Mouse (Mus musculus) left cerebral cortex, adult 8-10 months (tissue): ENCODE measurements at regions not wholly inside any gene's neighbourhood (a gene's known extent, or its start where the extent isn't known, plus 50 kb on each side); places are given as distances from the start of the nearest gene placed in this dataset.

Source experiments
- DNase-seq, 2 experiments: peaks; one replicate each; pipeline ENCODE4 v3.0.0; 2022; ENCODE audit warnings: low spot score in 2 of 2

GRCm38 (mm10) chr2:105454353-105454752 lies 55.2 kb upstream of the Rcn1 start:
- DNase-seq = no peak

GRCm38 (mm10) chr2:105454836-105455235 lies 55.7 kb upstream of the Rcn1 start:
- DNase-seq = no peak

- DNase-seq = no peak
These were observed 59.5 kb upstream of the Rcn1 start for GRCm38 (mm10) chr2:105458643-105459042.

GRCm38 (mm10) chr2:105459512-105459911 lies 60.4 kb upstream of the Rcn1 start:
- no peak for DNase-seq

- DNase-seq = no peak
These were observed 66.5 kb upstream of the Rcn1 start for GRCm38 (mm10) chr2:105465630-105466029.

- peak in 1 of 2 experiments; percentile 27 for DNase-seq
These were observed 69.8 kb upstream of the Rcn1 start for GRCm38 (mm10) chr2:105468930-105469329.

GRCm38 (mm10) chr2:105476028-105476677 lies 77.0 kb upstream of the Rcn1 start:
- DNase-seq = no peak

- DNase-seq = no peak
These were observed 83.0 kb upstream of the Rcn1 start for GRCm38 (mm10) chr2:105481990-105482592.

GRCm38 (mm10) chr2:105484496-105484895 lies 85.4 kb upstream of the Rcn1 start:
- no peak for DNase-seq

GRCm38 (mm10) chr2:105485286-105485685 lies 86.2 kb upstream of the Rcn1 start:
- DNase-seq = no peak

GRCm38 (mm10) chr2:105495796-105496195 lies 96.7 kb upstream of the Rcn1 start:
- DNase-seq = no peak

- no peak for DNase-seq
These were observed 105.1 kb upstream of the Rcn1 start for GRCm38 (mm10) chr2:105504197-105504596.

- DNase-seq = no peak
These were observed 106.4 kb upstream of the Rcn1 start for GRCm38 (mm10) chr2:105505554-105505953.

GRCm38 (mm10) chr2:105507160-105507559 lies 108.0 kb upstream of the Rcn1 start:
- DNase-seq = no peak

GRCm38 (mm10) chr2:105510816-105511215 lies 111.7 kb upstream of the Rcn1 start:
- DNase-seq = no peak

GRCm38 (mm10) chr2:105511690-105512089 lies 112.6 kb upstream of the Rcn1 start:
- no peak for DNase-seq

- DNase-seq = no peak
These were observed 115.1 kb upstream of the Rcn1 start for GRCm38 (mm10) chr2:105514226-105514625.

- DNase-seq = no peak
These were observed 115.8 kb upstream of the Rcn1 start for GRCm38 (mm10) chr2:105514881-105515280.

GRCm38 (mm10) chr2:105515326-105515725 lies 116.2 kb upstream of the Rcn1 start:
- no peak for DNase-seq

- no peak for DNase-seq
These were observed 117.4 kb upstream of the Rcn1 start for GRCm38 (mm10) chr2:105516267-105517133.

- DNase-seq = no peak
These were observed 122.7 kb upstream of the Rcn1 start for GRCm38 (mm10) chr2:105521841-105522240.

GRCm38 (mm10) chr2:105523297-105523802 lies 124.2 kb upstream of the Rcn1 start:
- peak; percentile 12 to 13 for DNase-seq
